Mouse (Mus musculus) stomach, adult 2 months (tissue): Measurements from ENCODE around the gene Apof. TPM values are rescaled to one million over a fixed set of nuclear protein-coding genes. Genes with fewer than 3 reads are reported as not detected.

Source experiments
- polyA plus RNA-seq: library from polyadenylated mRNA; depleted of rRNA; stranded (reverse); fragments of >200 nt; gene quantifications from 2 replicates; pipeline ENCODE4 v1.2.3, GENCODE M21; 2012; rRNA removed

Apof gene
- polyA plus RNA-seq: 0.87 and 0.95 TPM in 2 replicates

GRCm38 (mm10) chr10:128268371-128268770 lies at the start of gene Apof:
Apof (plus strand) TSS chr10:128268671.

GRCm38 (mm10) chr10:128225538-128225937 lies 42.9 kb upstream of the Apof start, which contains the start of gene Mip:
Mip (plus strand) TSS chr10:128225838.

GRCm38 (mm10) chr10:128231697-128232419 lies 36.6 kb upstream of the Apof start, which contains the start of gene Timeless:
Timeless (plus strand) TSS chr10:128232065.

GRCm38 (mm10) chr10:128253677-128254255 lies 14.7 kb upstream of the Apof start, which contains the start of gene Apon:
Apon (plus strand) TSS chr10:128254096.

GRCm38 (mm10) chr10:128270287-128270841 lies 1.9 kb downstream of the Apof start, which contains the start of gene Stat2:
Stat2 (plus strand) TSS chr10:128270559.

GRCm38 (mm10) chr10:128298702-128299171 lies 30.3 kb downstream of the Apof start, which contains the start of gene Il23a:
Il23a (minus strand) TSS chr10:128298752.

GRCm38 (mm10) chr10:128303126-128304021 lies 34.9 kb downstream of the Apof start, which contains the start of gene Pan2:
Pan2 (plus strand) TSS chr10:128303335.

Other genes with a start within 250 kb of the Apof start
- 93.0 and 122 TPM in 2 replicates for gene Naca, start 233.1 kb upstream of the Apof start, polyA plus RNA-seq
- 19.7 and 55.6 TPM in 2 replicates for gene Ptges3, start 209.7 kb upstream of the Apof start, polyA plus RNA-seq
- 2,777 and 4,847 TPM in 2 replicates for gene Atp5b, start 185.4 kb upstream of the Apof start, polyA plus RNA-seq
- gene Baz2a, start 177.1 kb upstream of the Apof start, polyA plus RNA-seq: 9.9 and 13.8 TPM in 2 replicates
- 38.4 and 39.6 TPM in 2 replicates for gene Rbms2, start 88.4 kb upstream of the Apof start, polyA plus RNA-seq
- gene Gls2, start 74.2 kb upstream of the Apof start, polyA plus RNA-seq: 3.0 and 3.8 TPM in 2 replicates
- gene Spryd4, start 56.9 kb upstream of the Apof start, polyA plus RNA-seq: 5.6 and 6.4 TPM in 2 replicates
- not detected in 2 replicates for gene Mip, start 42.8 kb upstream of the Apof start, polyA plus RNA-seq
- 0.65 and 1.6 TPM in 2 replicates for gene Timeless, start 36.6 kb upstream of the Apof start, polyA plus RNA-seq
- gene Apon, start 14.6 kb upstream of the Apof start, polyA plus RNA-seq: 0.10 TPM in 1 of 2 replicates, not detected in the other
- gene Stat2, start 1.9 kb downstream of the Apof start, polyA plus RNA-seq: 6.2 and 8.3 TPM in 2 replicates
- 0.04 TPM in 1 of 2 replicates, not detected in the other for gene Il23a, start 30.1 kb downstream of the Apof start, polyA plus RNA-seq
- 5.9 and 9.0 TPM in 2 replicates for gene Pan2, start 34.7 kb downstream of the Apof start, polyA plus RNA-seq
- 10.5 and 16.3 TPM in 2 replicates for gene Cnpy2, start 53.8 kb downstream of the Apof start, polyA plus RNA-seq
- gene Cs, start 69.1 kb downstream of the Apof start, polyA plus RNA-seq: 146 and 160 TPM in 2 replicates
- 8.6 and 9.5 TPM in 2 replicates for gene Coq10a, start 100.3 kb downstream of the Apof start, polyA plus RNA-seq
- gene Ankrd52, start 108.4 kb downstream of the Apof start, polyA plus RNA-seq: 7.5 and 9.2 TPM in 2 replicates
- gene Slc39a5, start 132.6 kb downstream of the Apof start, polyA plus RNA-seq: 0.83 and 0.84 TPM in 2 replicates
- 9.5 and 10.9 TPM in 2 replicates for gene Nabp2, start 142.8 kb downstream of the Apof start, polyA plus RNA-seq
- 7.1 and 8.2 TPM in 2 replicates for gene Rnf41, start 143.0 kb downstream of the Apof start, polyA plus RNA-seq
- gene Smarcc2, start 190.6 kb downstream of the Apof start, polyA plus RNA-seq: 32.1 and 38.8 TPM in 2 replicates
- 404 and 639 TPM in 2 replicates for gene Myl6, start 225.5 kb downstream of the Apof start, polyA plus RNA-seq
- gene Myl6b, start 230.0 kb downstream of the Apof start, polyA plus RNA-seq: 1.6 and 1.9 TPM in 2 replicates